8 mouse cellular contexts compared by ENCODE assay signal in the genomic region with DNA sequence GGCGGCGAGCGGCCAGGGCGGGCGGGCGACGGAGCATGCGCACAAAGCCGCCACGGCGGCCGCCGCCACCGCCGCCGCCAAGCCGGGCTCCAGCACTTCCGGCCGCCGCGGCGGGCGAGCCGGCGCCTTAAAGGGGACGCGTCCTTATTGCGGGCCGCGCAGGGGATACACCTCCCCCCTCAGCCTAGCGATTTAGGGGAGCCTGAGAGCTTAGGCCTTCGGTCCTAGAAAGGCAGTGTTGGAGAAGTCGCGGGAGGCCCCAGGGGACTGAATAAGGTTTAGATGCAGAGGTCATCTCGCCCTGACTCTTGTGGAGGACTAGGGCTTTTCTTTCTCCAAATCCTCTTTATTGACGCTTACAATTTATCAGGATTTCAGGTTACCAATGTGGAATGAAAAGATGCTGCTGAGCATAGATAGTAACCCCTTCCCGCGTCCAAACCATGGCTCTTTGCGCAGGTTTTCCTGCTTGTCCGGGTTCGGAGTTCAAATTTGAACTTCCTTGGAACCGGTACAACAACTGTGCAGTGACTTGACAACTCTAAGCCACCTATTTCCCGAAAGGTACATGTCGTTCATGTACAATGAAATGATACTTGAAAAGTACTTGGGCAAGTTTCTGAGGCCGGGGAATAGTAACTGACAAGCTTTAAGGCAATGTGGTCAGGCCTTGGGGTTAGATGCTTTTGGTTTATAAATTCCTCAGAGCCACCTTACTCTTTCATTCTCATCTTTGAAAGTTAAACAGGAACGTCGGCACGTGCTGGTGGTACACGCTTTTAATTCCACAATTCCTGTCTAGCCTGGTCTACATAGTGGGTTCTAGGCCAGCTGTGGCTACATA. TPM values are rescaled to one million over a fixed set of nuclear protein-coding genes. Genes with fewer than 3 reads are reported as not detected.
DNase-seq lines count a peak whose midpoint lies in the region; ATAC-seq and TF ChIP-seq lines count a peak whose summit lies in the region.

A gene (minus strand): TSS at position 89 of the 844 bp plus-strand sequence.

- ATAC-seq in CD4-positive, CD25-positive, alpha-beta regulatory T cell, adult 4 months: peak; percentile 73
- peak; percentile 91 for ATAC-seq in forebrain, embryonic 12.5 days (ENCODE audit: low FRiP score)
- ATAC-seq in heart, embryonic 16.5 days (replicated peaks; ENCODE audit: extremely low read depth, insufficient read depth, low FRiP score): peak; percentile 91
- ATAC-seq in liver, embryonic 16.5 days (ENCODE audit: low read depth): peak; percentile 87
- peak; percentile 93 for ATAC-seq in neural tube, embryonic 13.5 days (ENCODE audit: low read depth)

- peak within 1 kb of the TSS; percentile 99 for H3K27ac ChIP-seq in brown adipose tissue, adult 24 weeks (replicated peaks; ENCODE audit: low read depth, low read length)
- H3K27ac ChIP-seq in forebrain, embryonic 12.5 days: peak within 1 kb of the TSS; percentile 93
- H3K27ac ChIP-seq in heart, embryonic 16.5 days (ENCODE audit: low read length): peak within 1 kb of the TSS; percentile 88
- H3K27ac ChIP-seq in liver, embryonic 16.5 days (ENCODE audit: low read length): peak within 1 kb of the TSS; percentile 91
- H3K27ac ChIP-seq in neural tube, embryonic 13.5 days (replicated peaks): peak within 1 kb of the TSS; percentile 95
- H3K27ac ChIP-seq in testis, adult 2 months (ENCODE audit: control insufficient read depth, insufficient read depth, low read depth, low read length): peak within 1 kb of the TSS; percentile 94

- TF ChIP-seq POLR2A in testis, adult 2 months (IDR thresholded peaks at IDR 0.05; ENCODE audit: control insufficient read depth, low read depth, low read length): no peak; the same call in 1 of the 2 replicates

- H3K27me3 ChIP-seq in forebrain, embryonic 12.5 days: no peaks in the 10 kb centered on the region
- no peaks in the 10 kb centered on the region for H3K27me3 ChIP-seq in heart, embryonic 16.5 days (ENCODE audit: control insufficient read depth, insufficient read depth, low read length)
- H3K27me3 ChIP-seq in liver, embryonic 16.5 days (ENCODE audit: control insufficient read depth, insufficient read depth, low read depth, low read length): no peaks in the 10 kb centered on the region
- no peaks in the 10 kb centered on the region for H3K27me3 ChIP-seq in neural tube, embryonic 13.5 days
- no peaks in the 10 kb centered on the region for H3K27me3 ChIP-seq in testis, adult 2 months (ENCODE audit: control insufficient read depth, insufficient read depth, low read length)

- TF ChIP-seq CTCF in testis, adult 2 months (IDR thresholded peaks at IDR 0.05; ENCODE audit: control insufficient read depth, insufficient read depth, insufficient replicate concordance, low read depth, low read length): no peak

- 18% methylated on average over 38 of the region's 49 CpGs for WGBS in forebrain, embryonic 12.5 days
- WGBS in heart, embryonic 16.5 days: 14% methylated on average over 34 of the region's 49 CpGs
- 8% methylated on average over 44 of the region's 49 CpGs for WGBS in liver, embryonic 16.5 days (ENCODE audit: insufficient replicate concordance)
- 20% methylated on average over 36 of the region's 49 CpGs for WGBS in neural tube, embryonic 13.5 days

- peak within 1 kb of the TSS; percentile 96 for H3K9ac ChIP-seq in forebrain, embryonic 12.5 days
- peak within 1 kb of the TSS; percentile 98 for H3K9ac ChIP-seq in heart, embryonic 16.5 days (ENCODE audit: low read length)
- H3K9ac ChIP-seq in liver, embryonic 16.5 days (ENCODE audit: low read depth, low read length): peak within 1 kb of the TSS; percentile 92
- peak within 1 kb of the TSS; percentile 97 for H3K9ac ChIP-seq in neural tube, embryonic 13.5 days

- H3K4me3 ChIP-seq in brown adipose tissue, adult 24 weeks (ENCODE audit: insufficient read depth, low read depth, low read length): peak within 1 kb of the TSS; percentile 99
- peak within 1 kb of the TSS; percentile 92 for H3K4me3 ChIP-seq in forebrain, embryonic 12.5 days (replicated peaks)
- H3K4me3 ChIP-seq in heart, embryonic 16.5 days (ENCODE audit: low read length): peak within 1 kb of the TSS; percentile 59
- H3K4me3 ChIP-seq in liver, embryonic 16.5 days (ENCODE audit: low read depth, low read length): peak within 1 kb of the TSS; percentile 87
- peak within 1 kb of the TSS; percentile 85 for H3K4me3 ChIP-seq in neural tube, embryonic 13.5 days
- peak within 1 kb of the TSS; percentile 97 for H3K4me3 ChIP-seq in testis, adult 2 months (ENCODE audit: control insufficient read depth, low read depth, low read length)

- DNase-seq in kidney, postnatal 25 days: peak; percentile 77 to 90

- peaks cover 14% of the 10 kb centered on the region for H3K4me1 ChIP-seq in brown adipose tissue, adult 24 weeks (ENCODE audit: control insufficient read depth, insufficient read depth, insufficient read length, low read length)
- peaks cover 26% of the 10 kb centered on the region for H3K4me1 ChIP-seq in forebrain, embryonic 12.5 days
- peaks cover 23% of the 10 kb centered on the region for H3K4me1 ChIP-seq in heart, embryonic 16.5 days (ENCODE audit: control insufficient read depth, insufficient read depth, low read length)
- H3K4me1 ChIP-seq in liver, embryonic 16.5 days (ENCODE audit: control insufficient read depth, low read depth, low read length): peaks cover 25% of the 10 kb centered on the region
- H3K4me1 ChIP-seq in neural tube, embryonic 13.5 days (replicated peaks): peaks cover 30% of the 10 kb centered on the region
- peaks cover 8% of the 10 kb centered on the region for H3K4me1 ChIP-seq in testis, adult 2 months (ENCODE audit: control insufficient read depth, insufficient read depth, low read length)

- no peaks in the 10 kb centered on the region for H3K9me3 ChIP-seq in forebrain, embryonic 12.5 days
- no peaks in the 10 kb centered on the region for H3K9me3 ChIP-seq in heart, embryonic 16.5 days (replicated peaks; ENCODE audit: control insufficient read depth, low read length)
- no peaks in the 10 kb centered on the region for H3K9me3 ChIP-seq in liver, embryonic 16.5 days (replicated peaks; ENCODE audit: control insufficient read depth, low read length)
- no peaks in the 10 kb centered on the region for H3K9me3 ChIP-seq in neural tube, embryonic 13.5 days

- peak within 1 kb of the TSS; percentile 89 for H3K4me2 ChIP-seq in forebrain, embryonic 12.5 days
- peak within 1 kb of the TSS; percentile 80 for H3K4me2 ChIP-seq in heart, embryonic 16.5 days (ENCODE audit: low read depth, low read length)
- peak within 1 kb of the TSS; percentile 81 for H3K4me2 ChIP-seq in liver, embryonic 16.5 days (ENCODE audit: low read depth, low read length)
- H3K4me2 ChIP-seq in neural tube, embryonic 13.5 days: peak within 1 kb of the TSS; percentile 89

- H3K36me3 ChIP-seq in forebrain, embryonic 12.5 days (replicated peaks): no peaks in the 10 kb centered on the region
- no peaks in the 10 kb centered on the region for H3K36me3 ChIP-seq in heart, embryonic 16.5 days (ENCODE audit: control insufficient read depth, insufficient read depth)
- H3K36me3 ChIP-seq in liver, embryonic 16.5 days (ENCODE audit: control insufficient read depth, insufficient read depth): no peaks in the 10 kb centered on the region
- no peaks in the 10 kb centered on the region for H3K36me3 ChIP-seq in neural tube, embryonic 13.5 days
- H3K36me3 ChIP-seq in testis, adult 2 months (ENCODE audit: control insufficient read depth, insufficient read depth, low read length): no peaks in the 10 kb centered on the region

RNA-seq across cellular contexts. Expression of the gene that starts here (rescaled TPM):
- 10 to 100 TPM; 16.7 to 17.7 TPM for polyA plus RNA-seq in CD4-positive, CD25-positive, alpha-beta regulatory T cell, adult 4 months (2017; shearing (Covaris generic))
- polyA plus RNA-seq in brown adipose tissue, adult 24 weeks (2012; ENCODE audit: insufficient read depth, insufficient read length, missing spikeins): 2.1 and 5.2 TPM in 2 replicates
- 46.3 and 47.8 TPM in 2 replicates for polyA plus RNA-seq in forebrain, embryonic 12.5 days (2016; fragmentation: Nextera tagmentation; extraction: Ambion mirVana)
- 26.8 TPM in 2 replicates for polyA plus RNA-seq in heart, embryonic 16.5 days (2015; fragmentation: Nextera tagmentation; extraction: Ambion mirVana)
- 12.2 and 12.7 TPM in 2 replicates for polyA plus RNA-seq in liver, embryonic 16.5 days (2015; fragmentation: Nextera tagmentation; extraction: Ambion mirVana)
- polyA plus RNA-seq in neural tube, embryonic 13.5 days (2015; fragmentation: Nextera tagmentation; extraction: Ambion mirVana): 40.8 and 44.1 TPM in 2 replicates
- 13.7 and 14.1 TPM in 2 replicates for polyA plus RNA-seq in testis, adult 2 months (2012; rRNA removed)

Comparison
In these comparisons a context has a peak if more than half of its experiments do, and no peak if none do; other contexts are left out.
1. Peak in every context shown above with its lines: DNase-seq, ATAC-seq, H3K4me3 ChIP-seq and H3K27ac ChIP-seq.